Mouse (Mus musculus) kidney, adult 2 months (tissue): Measurements from ENCODE around the gene Disp2.

Experiments used
- CTCF ChIP-seq: fragments of 200-500 bp; conservative IDR thresholded peaks from 2 replicates; pipeline ENCODE4 v1.5.1; 2011; ENCODE audit warnings: low read depth, mild to moderate bottlenecking, control low read depth, low read length, moderate library complexity, mixed read lengths; ENCODE audit not compliant: insufficient read depth, insufficient read length
- POLR2A ChIP-seq: fragments of 200-500 bp; IDR thresholded peaks from one replicate; pipeline ENCODE4 v1.6.1; 2011; ENCODE audit warnings: low read depth, low read length, control low read depth

DNA sequence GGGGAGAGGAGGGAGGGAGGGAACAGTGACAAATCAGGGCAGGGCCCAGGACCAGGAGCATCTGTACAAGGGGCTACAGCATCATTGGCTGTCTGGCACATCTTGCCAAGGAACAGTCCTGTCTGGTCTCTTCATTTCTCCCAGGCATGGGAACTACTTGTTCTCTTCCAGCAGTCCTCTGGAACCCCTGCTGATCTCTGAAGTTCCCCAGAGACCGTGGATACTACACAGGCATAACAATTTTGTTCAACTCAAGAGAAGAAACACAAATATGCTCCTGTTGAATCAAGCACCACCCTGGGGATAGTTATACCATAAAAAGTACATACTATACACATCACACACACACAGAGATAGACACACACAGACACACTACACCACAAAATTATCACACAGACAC is 1.6 kb downstream of the Disp2 start:
- TF ChIP-seq POLR2A (no peak), CTCF (no peak)
